ENCODE assay signal across 8 mouse cellular contexts in genomic region chr7:130325983-130326433, GRCm38 (mm10).
DNase-seq lines count a peak whose midpoint lies in the region; ATAC-seq and TF ChIP-seq lines count a peak whose summit lies in the region.

No protein-coding gene starts in this region.

- peak; percentile 69 for DNase-seq in kidney, adult 2 months
- peak; percentile 15 to 47 for DNase-seq in adrenal gland, postnatal 36 days
- DNase-seq in heart, postnatal 4 days = peak; percentile 78
- DNase-seq in lung, postnatal 25 days (ENCODE audit: low spot score) = peak; percentile 78
- no peak for DNase-seq in thymus, adult 2 months
- no peak for DNase-seq in frontal cortex, postnatal 25 days (ENCODE audit: low spot score in 2 of 2)
- no peak for DNase-seq in T-cell, adult 2 months (ENCODE audit: low spot score)

- TF ChIP-seq POLR2A in kidney, adult 2 months (IDR thresholded peaks at IDR 0.05; ENCODE audit: low read depth, low read length) = no peak
- TF ChIP-seq POLR2A in thymus, adult 2 months (IDR thresholded peaks at IDR 0.05; ENCODE audit: control insufficient read depth, extremely low read depth, insufficient read depth, low read length, poor library complexity) = no peak

- H3K27ac ChIP-seq in kidney, adult 2 months (ENCODE audit: insufficient read depth, low read depth, low read length) = no peak overlapping the region
- H3K27ac ChIP-seq in kidney, embryonic 15.5 days = no peak overlapping the region
- H3K27ac ChIP-seq in thymus, adult 2 months (ENCODE audit: control insufficient read depth, insufficient read depth, low read length) = no peak overlapping the region

- no peaks in the 10 kb centered on the region for H3K4me1 ChIP-seq in kidney, adult 2 months (ENCODE audit: control insufficient read depth, insufficient read depth, low read length)
- peaks cover 40% of the 10 kb centered on the region for H3K4me1 ChIP-seq in kidney, embryonic 15.5 days
- no peaks in the 10 kb centered on the region for H3K4me1 ChIP-seq in thymus, adult 2 months (replicated peaks; ENCODE audit: control insufficient read depth, insufficient read depth, low read length)

- H3K4me2 ChIP-seq in kidney, embryonic 15.5 days = no peak overlapping the region

- WGBS in kidney, adult 2 months = 73% methylated on average over 15 of the region's 15 CpGs
- 72% methylated on average over 15 of the region's 15 CpGs for WGBS in kidney, embryonic 15.5 days
- 72% methylated on average over 15 of the region's 15 CpGs for WGBS in thymus, adult 2 months

- TF ChIP-seq CTCF in kidney, adult 2 months (conservative IDR thresholded peaks at IDR 0.05; ENCODE audit: insufficient read depth, insufficient read length, low read depth, low read length) = no peak
- no peak for TF ChIP-seq CTCF in thymus, adult 2 months (IDR thresholded peaks at IDR 0.05; ENCODE audit: borderline replicate concordance, control insufficient read depth, extremely low read depth, insufficient read depth, low read length, poor library complexity)

- H3K4me3 ChIP-seq in kidney, adult 2 months (ENCODE audit: insufficient read depth, low read depth, low read length) = no peak overlapping the region
- no peak overlapping the region for H3K4me3 ChIP-seq in kidney, embryonic 15.5 days (replicated peaks)
- H3K4me3 ChIP-seq in thymus, adult 2 months (ENCODE audit: control insufficient read depth, insufficient read depth, low read length) = no peak overlapping the region

- H3K9ac ChIP-seq in kidney, embryonic 15.5 days = no peak overlapping the region

- ATAC-seq in kidney, embryonic 15.5 days (replicated peaks; ENCODE audit: low FRiP score) = no peak

- no peaks in the 10 kb centered on the region for H3K9me3 ChIP-seq in kidney, embryonic 15.5 days (replicated peaks)

- no peaks in the 10 kb centered on the region for H3K27me3 ChIP-seq in kidney, adult 2 months (replicated peaks; ENCODE audit: control insufficient read depth, insufficient read depth, low read length)
- H3K27me3 ChIP-seq in kidney, embryonic 15.5 days = 0 out of 2 replicates have a peak, but pooled peaks cover 9% of the 10 kb centered on the region
- H3K27me3 ChIP-seq in thymus, adult 2 months (ENCODE audit: control insufficient read depth, insufficient read depth, low read length) = no peaks in the 10 kb centered on the region

- no peaks in the 10 kb centered on the region for H3K36me3 ChIP-seq in kidney, adult 2 months (ENCODE audit: control insufficient read depth, insufficient read depth, low read length)
- H3K36me3 ChIP-seq in kidney, embryonic 15.5 days = no peaks in the 10 kb centered on the region
- no peaks in the 10 kb centered on the region for H3K36me3 ChIP-seq in thymus, adult 2 months (ENCODE audit: control insufficient read depth, insufficient read depth, low read length)

Comparison
In these comparisons a context has a peak if more than half of its experiments do, and no peak if none do; other contexts are left out.
1. DNase-seq: peak in kidney, adult 2 months (single experiment), adrenal gland, postnatal 36 days (2 of 2), heart, postnatal 4 days (single experiment) and lung, postnatal 25 days (single experiment); none in thymus, adult 2 months (single experiment), frontal cortex, postnatal 25 days (0 of 2) and T-cell, adult 2 months (single experiment).